Mouse (Mus musculus): ENCODE results near the gene Mfsd2b. TPM values are rescaled to one million over a fixed set of nuclear protein-coding genes. Genes with fewer than 3 reads are reported as not detected.

Mfsd2b gene
- total RNA-seq, 2 experiments from 2014 or later = 0.89 to 0.99 TPM

DNA sequence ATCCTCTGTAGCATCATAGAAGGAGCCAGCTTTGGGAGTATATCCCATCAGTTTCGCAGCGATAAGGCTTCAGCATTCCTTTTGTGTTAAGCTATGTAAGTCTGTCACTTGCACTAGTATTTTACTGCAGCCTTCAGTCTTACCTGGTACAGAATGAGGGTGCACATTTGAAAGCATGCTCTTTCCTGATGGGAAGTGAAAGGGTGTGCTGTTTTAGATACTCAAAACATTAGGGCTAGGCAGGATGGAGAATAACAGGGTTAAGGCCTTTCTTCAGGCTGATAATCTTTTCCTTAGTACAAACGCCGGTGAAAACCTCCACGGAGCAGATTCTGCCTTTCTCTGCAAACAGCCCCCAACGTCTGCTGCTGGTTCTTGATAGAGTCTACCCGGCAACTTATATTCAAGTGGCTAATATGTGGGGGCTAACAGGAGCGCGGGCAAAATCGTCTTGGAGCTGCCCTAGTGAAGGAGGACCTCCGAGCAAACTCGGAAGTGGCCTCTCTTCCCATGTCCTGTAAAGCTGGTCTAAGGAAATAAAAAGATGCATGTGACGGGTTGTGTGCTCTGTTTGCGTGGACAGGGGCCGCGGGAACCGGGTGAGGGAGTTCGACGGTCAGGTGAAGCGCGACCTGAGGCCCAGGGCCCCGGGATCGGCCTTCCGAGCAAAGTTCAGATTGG lies 57.3 kb downstream of the Mfsd2b start:
- DNase-seq (ENCODE audit: low spot score in 2 of 2) = no peak

DNA sequence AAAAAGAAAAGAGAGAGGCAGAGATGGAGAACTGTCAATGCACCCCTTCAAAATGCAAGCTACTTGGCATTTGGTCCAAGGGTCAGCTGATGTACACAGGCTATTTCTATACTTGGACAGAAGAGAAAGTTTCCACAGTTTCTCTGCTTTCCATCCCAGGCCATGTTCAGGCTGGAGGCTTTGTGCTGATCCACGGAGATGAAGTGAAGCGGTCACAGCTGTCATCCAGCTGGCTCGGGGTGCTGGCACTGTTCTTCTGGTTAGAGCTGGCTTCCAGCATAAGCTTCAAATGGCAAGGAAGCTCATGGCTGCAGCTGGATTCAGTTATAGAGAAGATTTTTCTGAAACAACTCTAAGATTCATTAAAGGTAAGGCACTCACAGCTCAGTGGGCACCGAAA lies 60.5 kb downstream of the Mfsd2b start:
- DNase-seq (ENCODE audit: low spot score in 2 of 2) = no peak

Other genes starting within 250 kb of the Mfsd2b start
- gene Fam228a, start 135.9 kb downstream of the Mfsd2b start, total RNA-seq (2021) = under 1 TPM; 0.19 to 0.27 TPM
- gene Pfn4, start 105.3 kb downstream of the Mfsd2b start, total RNA-seq (2021) = 1 to 10 TPM in 1 of 2 experiments, under 1 TPM in 1; 0.86 to 1.1 TPM
- 1 to 10 TPM; 3.3 to 6.1 TPM for gene Fam228b, start 105.1 kb downstream of the Mfsd2b start, total RNA-seq (2021)
- 100 to 1,000 TPM in 1 of 2 experiments, 10 to 100 TPM in 1; 94.2 to 110 TPM for gene Sf3b6, start 56.8 kb downstream of the Mfsd2b start, total RNA-seq (2021)
- gene Fkbp1b, start 32.8 kb downstream of the Mfsd2b start, total RNA-seq (2021) = 1 to 10 TPM; 4.4 to 7.7 TPM
- gene Wdcp, start 31.1 kb downstream of the Mfsd2b start, total RNA-seq (2021) = 1 to 10 TPM; 8.5 to 8.9 TPM
- gene Ubxn2a, start 33.3 kb upstream of the Mfsd2b start, total RNA-seq (2021) = 10 to 100 TPM; 56.2 to 65.5 TPM
- 10 to 100 TPM; 20.6 to 25.2 TPM for gene Atad2b, start 43.0 kb upstream of the Mfsd2b start, total RNA-seq (2021)